Mouse (Mus musculus): ENCODE data around the gene Hmox2. TPM values are rescaled to one million over a fixed set of nuclear protein-coding genes. Genes with fewer than 3 reads are reported as not detected.
A peak's percentile ranks its signal among the peaks of the same experiment; 100 is the strongest.

Gene Hmox2
- polyA plus RNA-seq, 1 experiment from 2014 or later = 84.5 TPM

- WGBS = 0% methylated on average over 29 of the region's 29 CpGs
- Histone ChIP-seq H3K4me2 (peak overlapping the region; percentile 79), H3K4me1 (replicated peaks) (peaks cover 47% of the 10 kb centered on the region), H3K27me3 (replicated peaks) (no peaks in the 10 kb centered on the region), H3K36me3 (no peaks in the 10 kb centered on the region), H3K9me3 (replicated peaks) (no peaks in the 10 kb centered on the region), H3K9ac (peak overlapping the region; percentile 95), H3K27ac (ENCODE audit: poor library complexity, severe bottlenecking) (peak overlapping the region; percentile 98), H3K4me3 (peak overlapping the region; percentile 85)
- peak; percentile 57 for ATAC-seq (ENCODE audit: insufficient number of reproducible peaks, low FRiP score)
Observed at GRCm38 (mm10) chr16:4789311-4789768, 63.2 kb downstream of the Hmox2 start.

GRCm38 (mm10) chr16:4789810-4790559 lies 63.8 kb downstream of the Hmox2 start, which contains the start of gene Cdip1:
Gene Cdip1, minus strand, starts transcription at chr16:4790292.
- Histone ChIP-seq H3K4me2 (peak within 1 kb of the TSS; percentile 79), H3K27ac (ENCODE audit: poor library complexity, severe bottlenecking) (peak within 1 kb of the TSS; percentile 98), H3K36me3 (no peaks in the 10 kb centered on the region), H3K27me3 (replicated peaks) (no peaks in the 10 kb centered on the region), H3K9ac (peak within 1 kb of the TSS; percentile 95), H3K9me3 (replicated peaks) (no peaks in the 10 kb centered on the region), H3K4me1 (replicated peaks) (peaks cover 40% of the 10 kb centered on the region), H3K4me3 (peak within 1 kb of the TSS; percentile 85)
- under 1% methylated on average over 51 of the region's 51 CpGs for WGBS
- ATAC-seq (ENCODE audit: insufficient number of reproducible peaks, low FRiP score) = peak; percentile 98

GRCm38 (mm10) chr16:4791332-4791731 lies 65.2 kb downstream of the Hmox2 start:
- Histone ChIP-seq H3K4me2 (no peak overlapping the region), H3K36me3 (no peaks in the 10 kb centered on the region), H3K27me3 (replicated peaks) (no peaks in the 10 kb centered on the region), H3K9me3 (replicated peaks) (no peaks in the 10 kb centered on the region), H3K27ac (ENCODE audit: poor library complexity, severe bottlenecking) (no peak overlapping the region), H3K9ac (no peak overlapping the region), H3K4me3 (no peak overlapping the region), H3K4me1 (replicated peaks) (peaks cover 27% of the 10 kb centered on the region)
- 60% methylated on average over 2 of the region's 2 CpGs for WGBS
- no peak for ATAC-seq (ENCODE audit: insufficient number of reproducible peaks, low FRiP score)

- no peak overlapping the region for H3K9ac ChIP-seq
- WGBS = 80% methylated on average over 4 of the region's 4 CpGs
- no peak for ATAC-seq (ENCODE audit: insufficient number of reproducible peaks, low FRiP score)
- H3K4me1 ChIP-seq (replicated peaks) = no peaks in the 10 kb centered on the region
- H3K4me3 ChIP-seq = no peak overlapping the region
- H3K27me3 ChIP-seq (replicated peaks) = no peaks in the 10 kb centered on the region
- H3K36me3 ChIP-seq = no peaks in the 10 kb centered on the region
- no peak overlapping the region for H3K4me2 ChIP-seq
- no peak overlapping the region for H3K27ac ChIP-seq (ENCODE audit: poor library complexity, severe bottlenecking)
- H3K9me3 ChIP-seq (replicated peaks) = peaks cover 16% of the 10 kb centered on the region
Observed at GRCm38 (mm10) chr16:4796631-4797030, 70.5 kb downstream of the Hmox2 start.

Other genes with a start within 250 kb of the Hmox2 start
- gene Srl, start 184.5 kb upstream of the Hmox2 start, polyA plus RNA-seq (2016; fragmentation: Nextera tagmentation; extraction: Ambion mirVana) = 228 and 230 TPM in 2 replicates
- 8.1 and 8.4 TPM in 2 replicates for gene Tfap4, start 166.5 kb upstream of the Hmox2 start, polyA plus RNA-seq (2016; fragmentation: Nextera tagmentation; extraction: Ambion mirVana)
- gene Glis2, start 131.6 kb upstream of the Hmox2 start, polyA plus RNA-seq (2016; fragmentation: Nextera tagmentation; extraction: Ambion mirVana) = 24.9 and 25.5 TPM in 2 replicates
- gene Pam16, start 101.4 kb upstream of the Hmox2 start, polyA plus RNA-seq (2016; fragmentation: Nextera tagmentation; extraction: Ambion mirVana) = 127 and 128 TPM in 2 replicates
- gene Vasn, start 86.4 kb upstream of the Hmox2 start, polyA plus RNA-seq (2016; fragmentation: Nextera tagmentation; extraction: Ambion mirVana) = 14.8 and 16.4 TPM in 2 replicates
- gene Dnaja3, start 86.4 kb upstream of the Hmox2 start, polyA plus RNA-seq (2016; fragmentation: Nextera tagmentation; extraction: Ambion mirVana) = 77.6 and 77.7 TPM in 2 replicates
- 14.8 and 15.3 TPM in 2 replicates for gene Coro7, start 46.6 kb upstream of the Hmox2 start, polyA plus RNA-seq (2016; fragmentation: Nextera tagmentation; extraction: Ambion mirVana)
- 37.2 and 37.8 TPM in 2 replicates for gene Nmral1, start 7.0 kb upstream of the Hmox2 start, polyA plus RNA-seq (2016; fragmentation: Nextera tagmentation; extraction: Ambion mirVana)
- gene Cdip1, start 63.9 kb downstream of the Hmox2 start, polyA plus RNA-seq (2016; fragmentation: Nextera tagmentation; extraction: Ambion mirVana) = 122 and 132 TPM in 2 replicates
- 0.11 and 0.57 TPM in 2 replicates for gene 4930562C15Rik, start 109.1 kb downstream of the Hmox2 start, polyA plus RNA-seq (2016; fragmentation: Nextera tagmentation; extraction: Ambion mirVana)
- gene Ubald1, start 154.0 kb downstream of the Hmox2 start, polyA plus RNA-seq (2016; fragmentation: Nextera tagmentation; extraction: Ambion mirVana) = 26.8 and 27.1 TPM in 2 replicates
- 114 and 116 TPM in 2 replicates for gene Mgrn1, start 159.9 kb downstream of the Hmox2 start, polyA plus RNA-seq (2016; fragmentation: Nextera tagmentation; extraction: Ambion mirVana)
- gene Nudt16l1, start 212.4 kb downstream of the Hmox2 start, polyA plus RNA-seq (2016; fragmentation: Nextera tagmentation; extraction: Ambion mirVana) = 92.3 and 97.3 TPM in 2 replicates
- 34.4 and 34.8 TPM in 2 replicates for gene Anks3, start 237.8 kb downstream of the Hmox2 start, polyA plus RNA-seq (2016; fragmentation: Nextera tagmentation; extraction: Ambion mirVana)

Measured in heart, embryonic 12.5 days (tissue).